Mouse (Mus musculus) myocyte (in vitro differentiated cells): ENCODE results near the gene Zfp931.

Experiments used
- CEBPB ChIP-seq: IDR thresholded peaks from 2 replicates; pipeline ENCODE4 v1.6.1; 2011; ENCODE audit warnings: mild to moderate bottlenecking, moderate library complexity; ENCODE audit not compliant: poor library complexity, insufficient read depth, severe bottlenecking
- E2F4 ChIP-seq: IDR thresholded peaks from one replicate; pipeline ENCODE4 v1.6.1; 2011; ENCODE audit warnings: mild to moderate bottlenecking, control low read depth, moderate library complexity; ENCODE audit not compliant: insufficient read depth
- MAX ChIP-seq: IDR thresholded peaks from one replicate; pipeline ENCODE4 v1.6.1; 2011; ENCODE audit warnings: low read depth, mild to moderate bottlenecking, control low read depth
- MYOG ChIP-seq, 3 experiments: IDR thresholded peaks; one replicate each; pipeline ENCODE4 v1.6.1; 2011; ENCODE audit warnings: control low read depth in 2 of 3, low read depth in 2 of 3, mild to moderate bottlenecking in 2 of 3; ENCODE audit not compliant: insufficient read length in 2 of 3, control insufficient read depth in 1 of 3, insufficient read depth in 1 of 3
- POLR2A ChIP-seq: IDR thresholded peaks from one replicate; pipeline ENCODE4 v1.6.1; 2011; ENCODE audit warnings: low read depth, mild to moderate bottlenecking, control low read depth, moderate library complexity; ENCODE audit not compliant: insufficient read length
- POLR2AphosphoS2 ChIP-seq: IDR thresholded peaks from one replicate; pipeline ENCODE4 v1.6.1; 2011; ENCODE audit warnings: low read depth, control low read depth; ENCODE audit not compliant: insufficient read length
- REST ChIP-seq: IDR thresholded peaks from one replicate; pipeline ENCODE4 v1.6.1; 2011; ENCODE audit warnings: mild to moderate bottlenecking, control low read depth, moderate library complexity; ENCODE audit not compliant: insufficient read depth, insufficient read length
- TCF12 ChIP-seq: IDR thresholded peaks from one replicate; pipeline ENCODE4 v1.6.1; 2011; ENCODE audit warnings: mild to moderate bottlenecking, control low read depth; ENCODE audit not compliant: poor library complexity, insufficient read depth, severe bottlenecking
- TCF3 ChIP-seq: IDR thresholded peaks from one replicate; pipeline ENCODE4 v1.6.1; 2011; ENCODE audit warnings: low read depth, control low read depth; ENCODE audit not compliant: insufficient read length
- USF1 ChIP-seq: IDR thresholded peaks from one replicate; pipeline ENCODE4 v1.6.1; 2011; ENCODE audit warnings: low read depth, mild to moderate bottlenecking, control low read depth, moderate library complexity

DNA sequence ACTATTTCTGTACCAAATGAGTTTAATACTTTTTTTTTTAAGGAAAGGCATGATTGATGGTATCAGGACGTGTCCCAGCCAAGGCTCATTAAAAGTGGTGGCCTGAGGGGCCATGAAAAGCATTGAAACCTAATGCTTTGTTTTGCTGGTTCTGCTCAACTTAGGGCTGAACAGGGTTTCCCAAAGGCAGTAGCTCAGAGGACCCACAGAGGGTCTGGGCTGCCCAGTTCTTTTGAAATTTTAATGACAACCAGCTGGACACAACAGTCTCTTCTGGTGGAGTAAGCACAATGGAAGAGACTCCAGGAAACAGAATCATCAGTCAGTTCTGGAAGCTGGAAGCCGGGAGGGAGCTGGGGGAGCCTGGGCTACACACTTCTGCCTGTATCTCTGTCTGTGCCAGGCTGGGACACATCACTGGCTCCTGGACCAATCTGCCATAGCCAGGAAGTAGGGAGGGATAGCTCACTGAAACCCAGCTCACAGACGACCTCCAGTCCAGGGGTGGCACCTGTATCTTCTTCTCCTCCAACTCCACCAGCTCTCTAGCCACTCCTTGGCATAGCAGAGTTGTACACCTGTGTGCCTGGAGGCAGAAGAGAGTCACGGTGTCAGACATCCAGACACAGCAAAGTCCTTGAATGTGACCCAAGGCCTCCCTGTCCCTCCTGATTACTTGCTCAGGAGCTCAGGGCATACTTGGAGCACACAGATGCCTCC lies 43.8 kb upstream of the Zfp931 start:
- TF ChIP-seq POLR2A (no peak), CEBPB (no peak), POLR2AphosphoS2 (no peak), MAX (no peak), TCF12 (no peak), E2F4 (no peak), USF1 (no peak), MYOG (IDR thresholded peaks at IDR 0.05; ENCODE audit: control insufficient read depth in 1 of 3, insufficient read depth in 1 of 3, insufficient read length in 2 of 3, low read depth in 2 of 3) (no peak), REST (no peak), TCF3 (no peak)
